18 mouse cellular contexts compared by ENCODE assay signal in genomic region chr6:134372946-134373345, GRCm38 (mm10). TPM values are rescaled to one million over a fixed set of nuclear protein-coding genes. Genes with fewer than 3 reads are reported as not detected.
A peak's percentile ranks its signal among the peaks of the same experiment; 100 is the strongest.
DNase-seq lines count a peak whose midpoint lies in the region; ATAC-seq and TF ChIP-seq lines count a peak whose summit lies in the region.
"Had no signal": no experiment of that assay in that cellular context is flagged by ENCODE, and none has a peak within 500 bp of the region (broad histone marks: within the 10 kb centered on the region; RNA-seq: fewer than 3 reads in every experiment).

No protein-coding gene starts in this region.

- no peaks in the 10 kb centered on the region for H3K4me1 ChIP-seq in forebrain, postnatal 0 days (ENCODE audit: insufficient read depth)
- no peaks in the 10 kb centered on the region for H3K4me1 ChIP-seq in forebrain, embryonic 14.5 days (ENCODE audit: control insufficient read depth, insufficient read depth, low read length)
- peaks cover 8% of the 10 kb centered on the region; the same call in 1 of the 2 replicates for H3K4me1 ChIP-seq in kidney, embryonic 15.5 days
- no peaks in the 10 kb centered on the region for H3K4me1 ChIP-seq in liver, embryonic 11.5 days (replicated peaks; ENCODE audit: control insufficient read depth, insufficient read depth, low read length)
- H3K4me1 ChIP-seq: limb, embryonic 15.5 days; lung, embryonic 15.5 days; stomach, embryonic 15.5 days had no signal

- H3K27me3 ChIP-seq in forebrain, postnatal 0 days (ENCODE audit: insufficient read depth, low read length): no peaks in the 10 kb centered on the region
- no peaks in the 10 kb centered on the region for H3K27me3 ChIP-seq in forebrain, embryonic 14.5 days (replicated peaks; ENCODE audit: control insufficient read depth, insufficient read depth, low read length)
- no peaks in the 10 kb centered on the region for H3K27me3 ChIP-seq in kidney, embryonic 15.5 days
- H3K27me3 ChIP-seq in liver, embryonic 11.5 days (replicated peaks; ENCODE audit: control insufficient read depth, insufficient read depth, low read length): no peaks in the 10 kb centered on the region
- H3K27me3 ChIP-seq: forebrain, embryonic 13.5 days; limb, embryonic 15.5 days; lung, embryonic 15.5 days; stomach, embryonic 15.5 days had no signal

- H3K36me3 ChIP-seq in forebrain, postnatal 0 days (ENCODE audit: insufficient read depth): no peaks in the 10 kb centered on the region
- no peaks in the 10 kb centered on the region for H3K36me3 ChIP-seq in forebrain, embryonic 14.5 days (ENCODE audit: control insufficient read depth, insufficient read depth, low read length)
- H3K36me3 ChIP-seq in kidney, embryonic 15.5 days: no peaks in the 10 kb centered on the region
- no peaks in the 10 kb centered on the region for H3K36me3 ChIP-seq in liver, embryonic 11.5 days (ENCODE audit: control insufficient read depth, insufficient read depth, low read length)
- H3K36me3 ChIP-seq: limb, embryonic 15.5 days; lung, embryonic 15.5 days; stomach, embryonic 15.5 days had no signal

- H3K9me3 ChIP-seq in forebrain, postnatal 0 days (ENCODE audit: low read length): no peaks in the 10 kb centered on the region
- H3K9me3 ChIP-seq in forebrain, embryonic 14.5 days (replicated peaks; ENCODE audit: control insufficient read depth, low read length): no peaks in the 10 kb centered on the region
- no peaks in the 10 kb centered on the region for H3K9me3 ChIP-seq in kidney, embryonic 15.5 days (replicated peaks)
- no peaks in the 10 kb centered on the region for H3K9me3 ChIP-seq in liver, embryonic 11.5 days (ENCODE audit: control insufficient read depth, low read length)
- H3K9me3 ChIP-seq: forebrain, embryonic 13.5 days; limb, embryonic 15.5 days; lung, embryonic 15.5 days; stomach, embryonic 15.5 days had no signal

- no peak overlapping the region for H3K4me3 ChIP-seq in forebrain, postnatal 0 days (ENCODE audit: low read depth, low read length)
- H3K4me3 ChIP-seq in forebrain, embryonic 14.5 days (ENCODE audit: low read depth, low read length): no peak overlapping the region
- H3K4me3 ChIP-seq in kidney, embryonic 15.5 days (replicated peaks): no peak overlapping the region
- H3K4me3 ChIP-seq in liver, embryonic 11.5 days (ENCODE audit: low read depth, low read length): no peak overlapping the region
- H3K4me3 ChIP-seq: forebrain, embryonic 13.5 days; limb, embryonic 15.5 days; lung, embryonic 15.5 days; stomach, embryonic 15.5 days had no signal

- no peak overlapping the region for H3K9ac ChIP-seq in forebrain, postnatal 0 days
- no peak overlapping the region for H3K9ac ChIP-seq in forebrain, embryonic 14.5 days (ENCODE audit: low read length)
- H3K9ac ChIP-seq in kidney, embryonic 15.5 days: no peak overlapping the region
- H3K9ac ChIP-seq in liver, embryonic 11.5 days (ENCODE audit: low read depth, low read length): no peak overlapping the region
- H3K9ac ChIP-seq: forebrain, embryonic 13.5 days; limb, embryonic 15.5 days; lung, embryonic 15.5 days; stomach, embryonic 15.5 days had no signal

- 39% methylated on average over 2 of the region's 2 CpGs for WGBS in forebrain, postnatal 0 days
- 76% methylated on average over 2 of the region's 2 CpGs for WGBS in forebrain, embryonic 14.5 days
- 66% methylated on average over 2 of the region's 2 CpGs for WGBS in kidney, embryonic 15.5 days
- 48% methylated on average over 2 of the region's 2 CpGs for WGBS in liver, embryonic 11.5 days

- DNase-seq in forebrain, postnatal 0 days: peak; percentile 8
- DNase-seq in forebrain, embryonic 14.5 days (ENCODE audit: low spot score): no peak
- peak; percentile 59 for DNase-seq in CD4-positive helper T cell, adult 2 months (ENCODE audit: low read depth, low spot score)
- peak; percentile 39 for DNase-seq in induced T-regulatory cell, adult 2 months (ENCODE audit: low read depth)
- peak; percentile 27 to 80 for DNase-seq in left cerebral cortex, postnatal 25 days (ENCODE audit: low spot score in 2 of 2)
- DNase-seq in testis, postnatal 10 days (ENCODE audit: low spot score): no peak
- DNase-seq in liver, embryonic 11.5 days (ENCODE audit: low spot score): no peak
- DNase-seq: B cell, adult 2 months; kidney, adult 11 months; kidney, postnatal 4 days; thymus, postnatal 25 days had no signal

- no peak overlapping the region for H3K4me2 ChIP-seq in forebrain, postnatal 0 days (ENCODE audit: low read depth)
- no peak overlapping the region for H3K4me2 ChIP-seq in forebrain, embryonic 14.5 days (ENCODE audit: low read length)
- H3K4me2 ChIP-seq in kidney, embryonic 15.5 days: no peak overlapping the region
- H3K4me2 ChIP-seq in liver, embryonic 11.5 days: no peak overlapping the region
- H3K4me2 ChIP-seq: forebrain, embryonic 13.5 days; limb, embryonic 15.5 days; lung, embryonic 15.5 days; stomach, embryonic 15.5 days had no signal

- TF ChIP-seq CTCF in forebrain, postnatal 0 days (IDR thresholded peaks at IDR 0.05; ENCODE audit: low read depth): no peak

- ATAC-seq in forebrain, postnatal 0 days: peak; percentile 66
- no peak for ATAC-seq in forebrain, embryonic 14.5 days
- ATAC-seq in kidney, embryonic 15.5 days (replicated peaks; ENCODE audit: low FRiP score): no peak
- no peak for ATAC-seq in liver, embryonic 11.5 days (replicated peaks; ENCODE audit: low FRiP score)
- ATAC-seq: forebrain, embryonic 13.5 days had no signal

- no peak overlapping the region for H3K27ac ChIP-seq in forebrain, postnatal 0 days (ENCODE audit: low read depth, low read length)
- H3K27ac ChIP-seq in forebrain, embryonic 14.5 days (ENCODE audit: low read depth, low read length): no peak overlapping the region
- no peak overlapping the region for H3K27ac ChIP-seq in kidney, embryonic 15.5 days
- no peak overlapping the region for H3K27ac ChIP-seq in liver, embryonic 11.5 days (ENCODE audit: low read depth, low read length)
- H3K27ac ChIP-seq: forebrain, embryonic 13.5 days; limb, embryonic 15.5 days; lung, embryonic 15.5 days; stomach, embryonic 15.5 days had no signal

- intact Hi-C loops in left cerebral cortex, postnatal 25 days (cut with DNase I): no loop called here

RNA-seq across cellular contexts. Expression of gene Bcl2l14, which starts 23.2 kb away (rescaled TPM):
- not detected in 2 replicates for total RNA-seq in forebrain, postnatal 0 days (2014; rRNA removed)
- not detected in 2 replicates for polyA plus RNA-seq in forebrain, postnatal 0 days (2015; fragmentation: Nextera tagmentation; extraction: Ambion mirVana)
- polyA plus RNA-seq in forebrain, embryonic 14.5 days (2014; fragmentation: Nextera tagmentation; extraction: Ambion mirVana): not detected in 2 replicates
- not detected for total RNA-seq in left cerebral cortex, postnatal 25 days (2021)
- polyA plus RNA-seq in kidney, embryonic 15.5 days (2015; fragmentation: Nextera tagmentation; extraction: Ambion mirVana): 4.6 and 5.5 TPM in 2 replicates
- polyA plus RNA-seq in liver, embryonic 11.5 days (2014; fragmentation: Nextera tagmentation; extraction: Ambion mirVana): 0.32 and 0.40 TPM in 2 replicates
- total RNA-seq: gastrocnemius, postnatal 4 days had no signal
- polyA plus RNA-seq: cortical plate, adult 2 months; forebrain, embryonic 13.5 days had no signal

Comparison
In these comparisons a context has a peak if more than half of its experiments do, and no peak if none do; other contexts are left out.
1. DNase-seq: peak in forebrain, postnatal 0 days (single experiment), CD4-positive helper T cell, adult 2 months (single experiment), induced T-regulatory cell, adult 2 months (single experiment) and left cerebral cortex, postnatal 25 days (2 of 2); none in forebrain, embryonic 14.5 days (single experiment), testis, postnatal 10 days (single experiment) and liver, embryonic 11.5 days (single experiment).